16 mouse cellular contexts compared by ENCODE assay signal in the genomic region with DNA sequence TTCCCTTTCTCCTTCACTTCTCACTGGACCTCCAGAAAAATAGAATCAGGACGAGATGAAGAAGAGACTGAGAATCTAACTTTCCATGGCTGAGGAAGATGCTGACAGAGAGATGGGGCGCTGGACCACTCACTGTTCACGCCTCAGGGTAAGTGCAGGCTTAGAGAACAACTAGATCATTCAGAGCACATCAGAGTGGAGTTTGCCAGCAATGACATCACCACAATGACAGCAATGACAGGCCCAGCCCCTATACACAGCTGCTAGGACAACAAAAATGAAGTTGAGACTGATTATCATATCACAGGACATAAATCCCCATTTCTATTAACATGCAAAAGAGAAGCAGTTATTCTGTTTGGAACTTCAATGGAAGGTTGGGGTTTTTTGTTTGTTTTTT.
DNase-seq lines count a peak whose midpoint lies in the region; ATAC-seq and TF ChIP-seq lines count a peak whose summit lies in the region.
"Had no signal": no experiment of that assay in that cellular context is flagged by ENCODE, and none has a peak within 500 bp of the region (broad histone marks: within the 10 kb centered on the region; RNA-seq: fewer than 3 reads in every experiment).

No protein-coding gene starts in this region.

- no peak overlapping the region for H3K9ac ChIP-seq in forebrain, embryonic 16.5 days (replicated peaks; ENCODE audit: low read depth, low read length)
- H3K9ac ChIP-seq: embryonic facial prominence, embryonic 12.5 days; heart, embryonic 12.5 days; intestine, embryonic 15.5 days; liver, embryonic 12.5 days; lung, embryonic 15.5 days had no signal

- H3K4me3 ChIP-seq in layer of hippocampus, adult 2 months: no peak overlapping the region
- no peak overlapping the region for H3K4me3 ChIP-seq in forebrain, embryonic 16.5 days (replicated peaks; ENCODE audit: low read length)
- no peak overlapping the region for H3K4me3 ChIP-seq in lung, adult 2 months (replicated peaks; ENCODE audit: extremely low read depth, low read depth, low read length)
- H3K4me3 ChIP-seq in kidney, adult 2 months (ENCODE audit: insufficient read depth, low read depth, low read length): no peak overlapping the region
- H3K4me3 ChIP-seq: embryonic facial prominence, embryonic 12.5 days; heart, embryonic 12.5 days; intestine, embryonic 15.5 days; liver, embryonic 12.5 days; lung, embryonic 15.5 days had no signal

- no peaks in the 10 kb centered on the region for H3K27me3 ChIP-seq in forebrain, embryonic 16.5 days (replicated peaks; ENCODE audit: control insufficient read depth, insufficient read depth, low read length)
- H3K27me3 ChIP-seq in kidney, adult 2 months (replicated peaks; ENCODE audit: control insufficient read depth, insufficient read depth, low read length): no peaks in the 10 kb centered on the region
- H3K27me3 ChIP-seq: embryonic facial prominence, embryonic 12.5 days; heart, embryonic 12.5 days; intestine, embryonic 15.5 days; liver, embryonic 12.5 days; lung, embryonic 15.5 days had no signal

- H3K9me3 ChIP-seq in forebrain, embryonic 16.5 days (ENCODE audit: control insufficient read depth, low read length): no peaks in the 10 kb centered on the region
- H3K9me3 ChIP-seq: embryonic facial prominence, embryonic 12.5 days; heart, embryonic 12.5 days; intestine, embryonic 15.5 days; liver, embryonic 12.5 days; lung, embryonic 15.5 days had no signal

- TF ChIP-seq CTCF in layer of hippocampus, adult 2 months (conservative IDR thresholded peaks at IDR 0.05): no peak
- no peak for TF ChIP-seq CTCF in lung, adult 2 months (IDR thresholded peaks at IDR 0.05; ENCODE audit: insufficient read depth, low read length)
- no peak for TF ChIP-seq CTCF in kidney, adult 2 months (conservative IDR thresholded peaks at IDR 0.05; ENCODE audit: insufficient read depth, insufficient read length, low read depth, low read length)

- H3K4me2 ChIP-seq in forebrain, embryonic 16.5 days (ENCODE audit: low read length): no peak overlapping the region
- H3K4me2 ChIP-seq: embryonic facial prominence, embryonic 12.5 days; heart, embryonic 12.5 days; intestine, embryonic 15.5 days; liver, embryonic 12.5 days; lung, embryonic 15.5 days had no signal

- peak; percentile 85 for ATAC-seq in forebrain, embryonic 16.5 days
- ATAC-seq: intestine, embryonic 15.5 days; liver, embryonic 12.5 days had no signal

- no peak for TF ChIP-seq POLR2A in lung, adult 2 months (IDR thresholded peaks at IDR 0.05; ENCODE audit: borderline replicate concordance, extremely low read depth, low read depth, low read length)
- TF ChIP-seq POLR2A in kidney, adult 2 months (IDR thresholded peaks at IDR 0.05; ENCODE audit: low read depth, low read length): no peak

- peak; percentile 3 for DNase-seq in cerebellum, adult 9-11 months
- DNase-seq in cerebellum, postnatal 4 days (ENCODE audit: low spot score in 2 of 2): no peak
- peak; percentile 10 for DNase-seq in layer of hippocampus, adult 9-10 months (ENCODE audit: low spot score)
- no peak for DNase-seq in layer of hippocampus, adult 2 months (ENCODE audit: low spot score in 2 of 2)
- peak; percentile 37 for DNase-seq in Muller cell, postnatal 12 days (ENCODE audit: inconsistent ontology term)
- DNase-seq in lung, adult 2 months: no peak
- no peak for DNase-seq in kidney, adult 2 months
- DNase-seq: cerebellum, adult 11 months; cerebellum, postnatal 36 days; heart, postnatal 36 days had no signal

- no peak overlapping the region for H3K27ac ChIP-seq in layer of hippocampus, adult 2 months
- no peak overlapping the region for H3K27ac ChIP-seq in forebrain, embryonic 16.5 days (ENCODE audit: low read length)
- H3K27ac ChIP-seq in kidney, adult 2 months (ENCODE audit: insufficient read depth, low read depth, low read length): no peak overlapping the region
- H3K27ac ChIP-seq: embryonic facial prominence, embryonic 12.5 days; intestine, embryonic 15.5 days; liver, embryonic 12.5 days; lung, embryonic 15.5 days had no signal

- H3K36me3 ChIP-seq in forebrain, embryonic 16.5 days (ENCODE audit: control insufficient read depth, insufficient read depth): no peaks in the 10 kb centered on the region
- H3K36me3 ChIP-seq in kidney, adult 2 months (ENCODE audit: control insufficient read depth, insufficient read depth, low read length): no peaks in the 10 kb centered on the region
- H3K36me3 ChIP-seq: embryonic facial prominence, embryonic 12.5 days; heart, embryonic 12.5 days; intestine, embryonic 15.5 days; liver, embryonic 12.5 days; lung, embryonic 15.5 days had no signal

- peaks cover 9% of the 10 kb centered on the region for H3K4me1 ChIP-seq in forebrain, embryonic 16.5 days (replicated peaks; ENCODE audit: control insufficient read depth, insufficient read depth, low read length)
- no peaks in the 10 kb centered on the region for H3K4me1 ChIP-seq in lung, adult 2 months (ENCODE audit: control insufficient read depth, insufficient read depth, low read length)
- H3K4me1 ChIP-seq in kidney, adult 2 months (ENCODE audit: control insufficient read depth, insufficient read depth, low read length): no peaks in the 10 kb centered on the region
- H3K4me1 ChIP-seq: heart, embryonic 12.5 days; intestine, embryonic 15.5 days; liver, embryonic 12.5 days; lung, embryonic 15.5 days had no signal

- WGBS in forebrain, embryonic 16.5 days: 30% methylated on average over 3 of the region's 3 CpGs
- 67% methylated on average over 3 of the region's 3 CpGs for WGBS in lung, adult 2 months
- 76% methylated on average over 3 of the region's 3 CpGs for WGBS in kidney, adult 2 months

Comparison
In these comparisons a context has a peak if more than half of its experiments do, and no peak if none do; other contexts are left out.
1. DNase-seq: peak in cerebellum, adult 9-11 months (single experiment), layer of hippocampus, adult 9-10 months (single experiment) and Muller cell, postnatal 12 days (single experiment); none in cerebellum, postnatal 4 days (0 of 2), layer of hippocampus, adult 2 months (0 of 2), lung, adult 2 months (single experiment) and kidney, adult 2 months (single experiment).